Mouse (Mus musculus) stomach, postnatal 0 days (tissue): Measurements from ENCODE around the gene Aldh3b3.

ENCODE experiments used
- CTCF ChIP-seq: IDR thresholded peaks from 2 replicates; pipeline ENCODE4 v1.5.1; 2016; ENCODE audit warnings: antibody characterized with exemption, low read depth, mild to moderate bottlenecking, moderate library complexity
- EP300 ChIP-seq: optimal IDR thresholded peaks from 2 replicates; pipeline ENCODE3; 2016; ENCODE audit warnings: antibody characterized with exemption

DNA sequence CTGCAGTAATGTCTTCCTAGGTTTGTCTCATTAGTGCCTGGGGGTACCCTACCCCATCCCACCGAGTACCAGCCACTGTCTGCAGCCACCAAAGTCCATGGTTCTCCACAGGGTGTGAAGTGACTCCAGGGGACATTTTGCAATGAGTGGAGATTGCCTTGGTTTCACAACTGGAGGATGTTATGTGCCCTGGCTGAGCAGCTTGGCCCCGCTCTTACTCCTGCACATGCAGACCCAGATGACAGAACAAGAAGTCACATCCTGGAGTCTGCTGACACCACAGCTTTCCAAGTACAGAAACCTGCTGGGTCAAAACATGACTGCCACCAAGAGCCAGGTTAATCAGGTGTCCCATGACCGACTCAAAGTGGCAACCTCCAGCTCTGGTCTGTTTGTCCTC, 3.4 kb upstream of the Aldh3b3 start:
- no peak for TF ChIP-seq EP300
- TF ChIP-seq CTCF = no peak
